Mouse (Mus musculus) thymus, adult 2 months (tissue): Measurements from ENCODE around the gene Cyp11a1. TPM values are rescaled to one million over a fixed set of nuclear protein-coding genes. Genes with fewer than 3 reads are reported as not detected.

Experiments
- DNase-seq: peaks from one replicate; pipeline ENCODE4 v3.0.0; 2021
- H3K27ac ChIP-seq: fragments of 200-500 bp; 2 replicates; pipeline ENCODE4 v1.5.1; 2012; ENCODE audit warnings: low read length, control low read depth; ENCODE audit not compliant: control insufficient read depth, insufficient read depth
- H3K27me3 ChIP-seq: fragments of 200-500 bp; 2 replicates; pipeline ENCODE4 v1.6.1; 2012; ENCODE audit warnings: mild to moderate bottlenecking, low read length, moderate library complexity, mixed read lengths; ENCODE audit not compliant: control insufficient read depth, insufficient read depth
- H3K36me3 ChIP-seq: fragments of 200-500 bp; 2 replicates; pipeline ENCODE4 v1.6.1; 2012; ENCODE audit warnings: mild to moderate bottlenecking, low read length, moderate library complexity; ENCODE audit not compliant: control insufficient read depth, insufficient read depth
- H3K4me1 ChIP-seq: fragments of 200-500 bp; replicated peaks from 2 replicates; pipeline ENCODE4 v1.6.1; 2012; ENCODE audit warnings: low read length; ENCODE audit not compliant: control insufficient read depth, insufficient read depth
- H3K4me3 ChIP-seq: fragments of 200-500 bp; 2 replicates; pipeline ENCODE4 v1.5.1; 2012; ENCODE audit warnings: mild to moderate bottlenecking, low read length, control low read depth, moderate library complexity; ENCODE audit not compliant: control insufficient read depth, insufficient read depth
- CTCF ChIP-seq: fragments of 200-500 bp; IDR thresholded peaks from 2 replicates; pipeline ENCODE4 v1.5.1; 2012; ENCODE audit warnings: mild to moderate bottlenecking, control low read depth, low read length, moderate library complexity, borderline replicate concordance; ENCODE audit not compliant: control insufficient read depth, poor library complexity, insufficient read depth; ENCODE audit errors: extremely low read depth
- POLR2A ChIP-seq: fragments of 200-500 bp; IDR thresholded peaks from 2 replicates; pipeline ENCODE4 v1.6.1; 2012; ENCODE audit warnings: mild to moderate bottlenecking, low read length, control low read depth, moderate library complexity; ENCODE audit not compliant: control insufficient read depth, poor library complexity, insufficient read depth; ENCODE audit errors: extremely low read depth
- WGBS: fragments of 180-500 bp; shearing (Covaris S2); methylation state at CpG from one replicate; pipeline ENCODE4 v1.1.7; 2018; 5-methylcytosine and 5-hydroxymethylcytosine counted together
- polyA plus RNA-seq: library from polyadenylated mRNA; depleted of rRNA; stranded (reverse); fragments of >200 nt; gene quantifications from 2 replicates; pipeline ENCODE4 v1.2.3, GENCODE M21; 2012

Gene Cyp11a1
- polyA plus RNA-seq, 1 experiment: 1.3 TPM

GRCm38 (mm10) chr9:58025995-58026394, 19.8 kb downstream of the Cyp11a1 start:
- 95% methylated on average over 9 of the region's 9 CpGs for WGBS
- H3K4me3 ChIP-seq: no peak overlapping the region
- no peak overlapping the region for H3K27ac ChIP-seq
- no peaks in the 10 kb centered on the region for H3K36me3 ChIP-seq
- H3K4me1 ChIP-seq: no peaks in the 10 kb centered on the region
- DNase-seq: no peak
- TF ChIP-seq CTCF: no peak
- TF ChIP-seq POLR2A: no peak
- no peaks in the 10 kb centered on the region; the same call in 1 of the 2 replicates for H3K27me3 ChIP-seq

- TF ChIP-seq POLR2A (no peak), CTCF (no peak)
- Histone ChIP-seq H3K27ac (no peak overlapping the region), H3K4me3 (no peak overlapping the region), H3K36me3 (no peaks in the 10 kb centered on the region), H3K27me3 (no peaks in the 10 kb centered on the region), H3K4me1 (no peaks in the 10 kb centered on the region)
- 42% methylated on average over 2 of the region's 2 CpGs for WGBS
- DNase-seq: no peak
Observed at GRCm38 (mm10) chr9:58027426-58028180, 21.4 kb downstream of the Cyp11a1 start.

GRCm38 (mm10) chr9:58028841-58029240, 22.6 kb downstream of the Cyp11a1 start:
- WGBS: 81% methylated on average over 5 of the region's 5 CpGs
- H3K27ac ChIP-seq: no peak overlapping the region
- H3K27me3 ChIP-seq: no peaks in the 10 kb centered on the region
- H3K4me1 ChIP-seq: no peaks in the 10 kb centered on the region
- TF ChIP-seq CTCF (no peak), POLR2A (no peak)
- H3K4me3 ChIP-seq: no peak overlapping the region
- DNase-seq: no peak
- H3K36me3 ChIP-seq: no peaks in the 10 kb centered on the region

- WGBS: 95% methylated on average over 6 of the region's 6 CpGs
- TF ChIP-seq POLR2A: no peak
- no peak for TF ChIP-seq CTCF
- Histone ChIP-seq H3K27me3 (no peaks in the 10 kb centered on the region), H3K27ac (no peak overlapping the region), H3K36me3 (no peaks in the 10 kb centered on the region), H3K4me3 (no peak overlapping the region), H3K4me1 (no peaks in the 10 kb centered on the region)
- DNase-seq: no peak
Observed at GRCm38 (mm10) chr9:58029635-58030034, 23.4 kb downstream of the Cyp11a1 start.

GRCm38 (mm10) chr9:58031895-58032294, 25.7 kb downstream of the Cyp11a1 start:
- H3K36me3 ChIP-seq: no peaks in the 10 kb centered on the region
- H3K4me3 ChIP-seq: no peak overlapping the region
- no peak for TF ChIP-seq CTCF
- TF ChIP-seq POLR2A: no peak
- H3K27ac ChIP-seq: no peak overlapping the region
- no peaks in the 10 kb centered on the region for H3K27me3 ChIP-seq
- 73% methylated on average over 5 of the region's 5 CpGs for WGBS
- no peak for DNase-seq
- H3K4me1 ChIP-seq: no peaks in the 10 kb centered on the region

GRCm38 (mm10) chr9:58035519-58035918, 29.3 kb downstream of the Cyp11a1 start:
- no peak for DNase-seq
- no peak overlapping the region for H3K27ac ChIP-seq
- H3K4me1 ChIP-seq: no peaks in the 10 kb centered on the region
- TF ChIP-seq CTCF: no peak
- no peak for TF ChIP-seq POLR2A
- no peaks in the 10 kb centered on the region for H3K27me3 ChIP-seq
- H3K4me3 ChIP-seq: no peak overlapping the region
- H3K36me3 ChIP-seq: no peaks in the 10 kb centered on the region
- 83% methylated on average over 2 of the region's 2 CpGs for WGBS

- no peak for TF ChIP-seq POLR2A
- no peak for TF ChIP-seq CTCF
- H3K27me3 ChIP-seq: no peaks in the 10 kb centered on the region
- H3K36me3 ChIP-seq: no peaks in the 10 kb centered on the region
- no peak overlapping the region for H3K4me3 ChIP-seq
- 73% methylated on average over 7 of the region's 7 CpGs for whole genome bisulfite sequencing
- no peaks in the 10 kb centered on the region for H3K4me1 ChIP-seq
- no peak for DNase-seq
- H3K27ac ChIP-seq: no peak overlapping the region
Observed at GRCm38 (mm10) chr9:58035951-58036698, 29.9 kb downstream of the Cyp11a1 start.
